Mouse (Mus musculus) G1E (cell line): ENCODE measurements at regions not wholly inside any gene's neighbourhood (a gene's known extent, or its start where the extent isn't known, plus 50 kb on each side); places are given as distances from the start of the nearest gene placed in this dataset.

ENCODE experiments used
- CTCF ChIP-seq: IDR thresholded peaks from 2 replicates; pipeline ENCODE4 v1.5.1; 2012; ENCODE audit warnings: low read depth, low read length, inconsistent platforms, mixed read lengths
- GATA1 ChIP-seq: IDR thresholded peaks from 2 replicates; pipeline ENCODE4 v1.6.1; 2012; ENCODE audit warnings: borderline replicate concordance, low read length, inconsistent platforms, mixed read lengths
- GATA2 ChIP-seq: IDR thresholded peaks from 2 replicates; pipeline ENCODE4 v1.6.1; 2012; ENCODE audit warnings: low read depth, low read length, inconsistent platforms, borderline replicate concordance
- TAL1 ChIP-seq: conservative IDR thresholded peaks from 2 replicates; pipeline ENCODE4 v1.6.1; 2012; ENCODE audit warnings: low read depth, low read length, inconsistent platforms, mixed read lengths

DNA sequence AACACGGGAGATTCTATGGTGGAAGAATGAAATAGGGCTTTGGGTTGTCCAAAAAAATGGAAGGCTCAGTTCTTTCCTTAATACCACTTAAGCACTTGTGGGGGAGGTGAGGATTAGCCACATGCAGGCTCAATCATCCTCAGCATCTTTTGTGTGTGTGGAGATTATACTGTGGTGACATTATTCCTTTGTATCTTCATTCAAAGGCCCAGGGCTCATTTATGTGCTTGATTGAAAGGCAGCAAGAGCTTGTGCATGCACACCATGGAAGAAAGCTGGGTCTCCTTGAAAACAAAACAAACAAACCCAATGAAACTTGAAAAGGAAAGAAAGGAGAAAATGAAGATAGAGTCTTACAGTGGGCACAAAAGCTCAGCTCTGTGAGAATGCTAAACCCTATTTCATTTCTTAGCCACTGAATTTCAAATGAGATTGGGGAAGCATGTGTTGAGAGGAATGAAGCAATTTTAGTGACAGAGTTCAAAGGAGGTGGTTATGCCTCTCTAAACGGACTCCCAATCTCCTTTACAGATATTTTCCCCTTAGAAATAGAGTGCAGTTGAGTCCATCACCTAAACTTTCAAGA, 1106.8 kb downstream of the Cdh8 start:
- TF ChIP-seq CTCF (no peak), GATA2 (no peak), TAL1 (no peak), GATA1 (no peak)
